Mouse (Mus musculus): ENCODE measurements around the gene Mier2. TPM values are rescaled to one million over a fixed set of nuclear protein-coding genes. Genes with fewer than 3 reads are reported as not detected.

Mier2 gene
- polyA plus RNA-seq, 1 experiment from 2014 or later = 39.4 TPM

GRCm38 (mm10) chr10:79545891-79546290 lies 9.1 kb downstream of the Mier2 start:
- DNase-seq (ENCODE audit: low spot score) (no peak), ATAC-seq (replicated peaks; ENCODE audit: insufficient number of reproducible peaks, low FRiP score, low TSS enrichment, low read depth) (no peak)
- H3K4me3 ChIP-seq (ENCODE audit: low read depth, low read length) = no peak overlapping the region
- H3K9ac ChIP-seq (replicated peaks; ENCODE audit: low read length) = no peak overlapping the region
- WGBS = 86% methylated on average over 12 of the region's 12 CpGs
- peaks cover 32% of the 10 kb centered on the region for H3K36me3 ChIP-seq (replicated peaks; ENCODE audit: control insufficient read depth, insufficient read depth, low read depth, low read length)
- H3K27me3 ChIP-seq (ENCODE audit: control insufficient read depth, insufficient read depth, low read length) = no peaks in the 10 kb centered on the region
- no peak overlapping the region for H3K27ac ChIP-seq (replicated peaks; ENCODE audit: low read depth, low read length)
- H3K9me3 ChIP-seq (replicated peaks; ENCODE audit: control insufficient read depth, low read length) = no peaks in the 10 kb centered on the region
- H3K4me1 ChIP-seq (ENCODE audit: control insufficient read depth, insufficient read depth, low read length) = no peaks in the 10 kb centered on the region
- no peak overlapping the region for H3K4me2 ChIP-seq (ENCODE audit: low read depth, low read length)

GRCm38 (mm10) chr10:79544631-79545030 lies 10.4 kb downstream of the Mier2 start:
- no peak overlapping the region for H3K9ac ChIP-seq (replicated peaks; ENCODE audit: low read length)
- H3K27ac ChIP-seq (replicated peaks; ENCODE audit: low read depth, low read length) = no peak overlapping the region
- no peak overlapping the region for H3K4me3 ChIP-seq (ENCODE audit: low read depth, low read length)
- peaks cover 36% of the 10 kb centered on the region for H3K36me3 ChIP-seq (replicated peaks; ENCODE audit: control insufficient read depth, insufficient read depth, low read depth, low read length)
- no peaks in the 10 kb centered on the region for H3K9me3 ChIP-seq (replicated peaks; ENCODE audit: control insufficient read depth, low read length)
- DNase-seq (ENCODE audit: low spot score) = no peak
- no peaks in the 10 kb centered on the region for H3K4me1 ChIP-seq (ENCODE audit: control insufficient read depth, insufficient read depth, low read length)
- 92% methylated on average over 5 of the region's 5 CpGs for WGBS
- ATAC-seq (replicated peaks; ENCODE audit: insufficient number of reproducible peaks, low FRiP score, low TSS enrichment, low read depth) = no peak
- H3K27me3 ChIP-seq (ENCODE audit: control insufficient read depth, insufficient read depth, low read length) = no peaks in the 10 kb centered on the region
- no peak overlapping the region for H3K4me2 ChIP-seq (ENCODE audit: low read depth, low read length)

GRCm38 (mm10) chr10:79543884-79544597 lies 11.0 kb downstream of the Mier2 start:
- no peak overlapping the region for H3K4me3 ChIP-seq (ENCODE audit: low read depth, low read length)
- no peak for DNase-seq (ENCODE audit: low spot score)
- no peaks in the 10 kb centered on the region for H3K4me1 ChIP-seq (ENCODE audit: control insufficient read depth, insufficient read depth, low read length)
- H3K36me3 ChIP-seq (replicated peaks; ENCODE audit: control insufficient read depth, insufficient read depth, low read depth, low read length) = peaks cover 32% of the 10 kb centered on the region
- no peaks in the 10 kb centered on the region for H3K27me3 ChIP-seq (ENCODE audit: control insufficient read depth, insufficient read depth, low read length)
- no peak overlapping the region for H3K27ac ChIP-seq (replicated peaks; ENCODE audit: low read depth, low read length)
- 87% methylated on average over 9 of the region's 9 CpGs for WGBS
- ATAC-seq (replicated peaks; ENCODE audit: insufficient number of reproducible peaks, low FRiP score, low TSS enrichment, low read depth) = no peak
- H3K4me2 ChIP-seq (ENCODE audit: low read depth, low read length) = no peak overlapping the region
- H3K9ac ChIP-seq (replicated peaks; ENCODE audit: low read length) = no peak overlapping the region
- H3K9me3 ChIP-seq (replicated peaks; ENCODE audit: control insufficient read depth, low read length) = no peaks in the 10 kb centered on the region

- no peak overlapping the region for H3K9ac ChIP-seq (replicated peaks; ENCODE audit: low read length)
- ATAC-seq (replicated peaks; ENCODE audit: insufficient number of reproducible peaks, low FRiP score, low TSS enrichment, low read depth) (no peak), DNase-seq (ENCODE audit: low spot score) (no peak)
- H3K27me3 ChIP-seq (ENCODE audit: control insufficient read depth, insufficient read depth, low read length) = no peaks in the 10 kb centered on the region
- no peaks in the 10 kb centered on the region for H3K9me3 ChIP-seq (replicated peaks; ENCODE audit: control insufficient read depth, low read length)
- no peak overlapping the region for H3K27ac ChIP-seq (replicated peaks; ENCODE audit: low read depth, low read length)
- WGBS = 95% methylated on average over 11 of the region's 11 CpGs
- peaks cover 21% of the 10 kb centered on the region for H3K36me3 ChIP-seq (replicated peaks; ENCODE audit: control insufficient read depth, insufficient read depth, low read depth, low read length)
- H3K4me1 ChIP-seq (ENCODE audit: control insufficient read depth, insufficient read depth, low read length) = no peaks in the 10 kb centered on the region
- H3K4me2 ChIP-seq (ENCODE audit: low read depth, low read length) = no peak overlapping the region
- H3K4me3 ChIP-seq (ENCODE audit: low read depth, low read length) = no peak overlapping the region
Observed at GRCm38 (mm10) chr10:79542171-79542570, 12.8 kb downstream of the Mier2 start.

- ATAC-seq (replicated peaks; ENCODE audit: insufficient number of reproducible peaks, low FRiP score, low TSS enrichment, low read depth) = no peak
- H3K4me3 ChIP-seq (ENCODE audit: low read depth, low read length) = no peak overlapping the region
- no peaks in the 10 kb centered on the region for H3K4me1 ChIP-seq (ENCODE audit: control insufficient read depth, insufficient read depth, low read length)
- no peaks in the 10 kb centered on the region for H3K27me3 ChIP-seq (ENCODE audit: control insufficient read depth, insufficient read depth, low read length)
- no peaks in the 10 kb centered on the region for H3K9me3 ChIP-seq (replicated peaks; ENCODE audit: control insufficient read depth, low read length)
- H3K36me3 ChIP-seq (replicated peaks; ENCODE audit: control insufficient read depth, insufficient read depth, low read depth, low read length) = peaks cover 21% of the 10 kb centered on the region
- H3K4me2 ChIP-seq (ENCODE audit: low read depth, low read length) = no peak overlapping the region
- DNase-seq (ENCODE audit: low spot score) = no peak
- 85% methylated on average over 15 of the region's 15 CpGs for WGBS
- H3K27ac ChIP-seq (replicated peaks; ENCODE audit: low read depth, low read length) = no peak overlapping the region
- H3K9ac ChIP-seq (replicated peaks; ENCODE audit: low read length) = no peak overlapping the region
Observed at GRCm38 (mm10) chr10:79541522-79541921, 13.5 kb downstream of the Mier2 start.

GRCm38 (mm10) chr10:79540746-79541145 lies 14.3 kb downstream of the Mier2 start:
- ATAC-seq (replicated peaks; ENCODE audit: insufficient number of reproducible peaks, low FRiP score, low TSS enrichment, low read depth) (no peak), DNase-seq (ENCODE audit: low spot score) (no peak)
- H3K9me3 ChIP-seq (replicated peaks; ENCODE audit: control insufficient read depth, low read length) = no peaks in the 10 kb centered on the region
- no peaks in the 10 kb centered on the region for H3K4me1 ChIP-seq (ENCODE audit: control insufficient read depth, insufficient read depth, low read length)
- H3K27ac ChIP-seq (replicated peaks; ENCODE audit: low read depth, low read length) = no peak overlapping the region
- 95% methylated on average over 11 of the region's 11 CpGs for WGBS
- peaks cover 21% of the 10 kb centered on the region for H3K36me3 ChIP-seq (replicated peaks; ENCODE audit: control insufficient read depth, insufficient read depth, low read depth, low read length)
- H3K4me3 ChIP-seq (ENCODE audit: low read depth, low read length) = no peak overlapping the region
- H3K4me2 ChIP-seq (ENCODE audit: low read depth, low read length) = no peak overlapping the region
- H3K9ac ChIP-seq (replicated peaks; ENCODE audit: low read length) = no peak overlapping the region
- no peaks in the 10 kb centered on the region for H3K27me3 ChIP-seq (ENCODE audit: control insufficient read depth, insufficient read depth, low read length)

GRCm38 (mm10) chr10:79539701-79540495 lies 15.1 kb downstream of the Mier2 start:
- Histone ChIP-seq H3K27ac (replicated peaks; ENCODE audit: low read depth, low read length) (no peak overlapping the region), H3K4me3 (ENCODE audit: low read depth, low read length) (no peak overlapping the region), H3K9me3 (replicated peaks; ENCODE audit: control insufficient read depth, low read length) (no peaks in the 10 kb centered on the region), H3K36me3 (replicated peaks; ENCODE audit: control insufficient read depth, insufficient read depth, low read depth, low read length) (peaks cover 21% of the 10 kb centered on the region), H3K4me2 (ENCODE audit: low read depth, low read length) (no peak overlapping the region), H3K4me1 (ENCODE audit: control insufficient read depth, insufficient read depth, low read length) (no peaks in the 10 kb centered on the region), H3K9ac (replicated peaks; ENCODE audit: low read length) (no peak overlapping the region), H3K27me3 (ENCODE audit: control insufficient read depth, insufficient read depth, low read length) (no peaks in the 10 kb centered on the region)
- DNase-seq (ENCODE audit: low spot score) = no peak
- no peak for ATAC-seq (replicated peaks; ENCODE audit: insufficient number of reproducible peaks, low FRiP score, low TSS enrichment, low read depth)
- WGBS = 91% methylated on average over 16 of the region's 16 CpGs

- no peak for ATAC-seq (replicated peaks; ENCODE audit: insufficient number of reproducible peaks, low FRiP score, low TSS enrichment, low read depth)
- Histone ChIP-seq H3K9me3 (replicated peaks; ENCODE audit: control insufficient read depth, low read length) (no peaks in the 10 kb centered on the region), H3K36me3 (replicated peaks; ENCODE audit: control insufficient read depth, insufficient read depth, low read depth, low read length) (peaks cover 13% of the 10 kb centered on the region), H3K4me2 (ENCODE audit: low read depth, low read length) (no peak overlapping the region), H3K27ac (replicated peaks; ENCODE audit: low read depth, low read length) (no peak overlapping the region), H3K4me1 (ENCODE audit: control insufficient read depth, insufficient read depth, low read length) (no peaks in the 10 kb centered on the region), H3K9ac (replicated peaks; ENCODE audit: low read length) (no peak overlapping the region), H3K27me3 (ENCODE audit: control insufficient read depth, insufficient read depth, low read length) (no peaks in the 10 kb centered on the region), H3K4me3 (ENCODE audit: low read depth, low read length) (no peak overlapping the region)
- WGBS = 70% methylated on average over 4 of the region's 4 CpGs
- DNase-seq (ENCODE audit: low spot score) = peak; percentile 8
Observed at GRCm38 (mm10) chr10:79538873-79539272, 16.1 kb downstream of the Mier2 start.
